Mouse (Mus musculus): ENCODE measurements at regions not wholly inside any gene's neighbourhood (a gene's known extent, or its start where the extent isn't known, plus 50 kb on each side); places are given as distances from the start of the nearest gene placed in this dataset.

GRCm38 (mm10) chr10:39272387-39272949 lies 96.2 kb upstream of the Fyn start:
- Histone ChIP-seq H3K27me3 (no peaks in the 10 kb centered on the region), H3K9me3 (no peaks in the 10 kb centered on the region), H3K4me3 (no peak overlapping the region), H3K9ac (no peak overlapping the region), H3K36me3 (no peaks in the 10 kb centered on the region), H3K4me1 (replicated peaks) (no peaks in the 10 kb centered on the region; the same call in 1 of the 2 replicates), H3K4me2 (no peak overlapping the region), H3K27ac (replicated peaks) (no peak overlapping the region)
- 59% methylated on average over 6 of the region's 6 CpGs for WGBS
- ATAC-seq (ENCODE audit: low FRiP score, low read depth) = no peak

GRCm38 (mm10) chr10:39270406-39270805 lies 98.2 kb upstream of the Fyn start:
- 89% methylated on average over 3 of the region's 3 CpGs for WGBS
- Histone ChIP-seq H3K27me3 (no peaks in the 10 kb centered on the region), H3K27ac (replicated peaks) (no peak overlapping the region), H3K9me3 (no peaks in the 10 kb centered on the region), H3K4me1 (replicated peaks) (peaks cover 11% of the 10 kb centered on the region; the same call in 1 of the 2 replicates), H3K4me2 (no peak overlapping the region), H3K9ac (no peak overlapping the region), H3K4me3 (no peak overlapping the region), H3K36me3 (no peaks in the 10 kb centered on the region)
- no peak for ATAC-seq (ENCODE audit: low FRiP score, low read depth)

GRCm38 (mm10) chr10:39267236-39267635 lies 101.4 kb upstream of the Fyn start:
- 67% methylated on average over 6 of the region's 6 CpGs for WGBS
- Histone ChIP-seq H3K27ac (replicated peaks) (peak overlapping the region; percentile 67; the same call in 1 of the 2 replicates), H3K9me3 (no peaks in the 10 kb centered on the region), H3K4me2 (no peak overlapping the region), H3K4me3 (no peak overlapping the region), H3K36me3 (no peaks in the 10 kb centered on the region), H3K27me3 (no peaks in the 10 kb centered on the region), H3K4me1 (replicated peaks) (peaks cover 11% of the 10 kb centered on the region; the same call in 1 of the 2 replicates), H3K9ac (no peak overlapping the region)
- ATAC-seq (ENCODE audit: low FRiP score, low read depth) = no peak

GRCm38 (mm10) chr10:39266482-39266881 lies 102.2 kb upstream of the Fyn start:
- H3K27me3 ChIP-seq = no peaks in the 10 kb centered on the region
- H3K9ac ChIP-seq = no peak overlapping the region
- peak; percentile 82 for ATAC-seq (ENCODE audit: low FRiP score, low read depth)
- 0 out of 2 replicates have a peak overlapping the region, but pooled peaks have one; percentile 3 for H3K4me2 ChIP-seq
- H3K9me3 ChIP-seq = no peaks in the 10 kb centered on the region
- peaks cover 17% of the 10 kb centered on the region for H3K4me1 ChIP-seq (replicated peaks)
- H3K27ac ChIP-seq (replicated peaks) = peak overlapping the region; percentile 36
- no peaks in the 10 kb centered on the region for H3K36me3 ChIP-seq
- no peak overlapping the region for H3K4me3 ChIP-seq
- WGBS = 28% methylated on average over 5 of the region's 5 CpGs

GRCm38 (mm10) chr10:39262466-39262865 lies 98.9 kb upstream of the Ccn6 start:
- H3K9me3 ChIP-seq = no peaks in the 10 kb centered on the region
- no peak overlapping the region for H3K4me2 ChIP-seq
- no peaks in the 10 kb centered on the region for H3K36me3 ChIP-seq
- no peak overlapping the region for H3K9ac ChIP-seq
- 39% methylated on average over 7 of the region's 7 CpGs for WGBS
- H3K4me3 ChIP-seq = no peak overlapping the region
- ATAC-seq (ENCODE audit: low FRiP score, low read depth) = no peak
- no peak overlapping the region for H3K27ac ChIP-seq (replicated peaks)
- peaks cover 24% of the 10 kb centered on the region for H3K4me1 ChIP-seq (replicated peaks)
- no peaks in the 10 kb centered on the region for H3K27me3 ChIP-seq

GRCm38 (mm10) chr10:39261174-39262145 lies 97.9 kb upstream of the Ccn6 start:
- ATAC-seq (ENCODE audit: low FRiP score, low read depth) = peak; percentile 49
- peaks cover 18% of the 10 kb centered on the region for H3K4me1 ChIP-seq (replicated peaks)
- no peak overlapping the region for H3K4me3 ChIP-seq
- no peaks in the 10 kb centered on the region for H3K27me3 ChIP-seq
- no peaks in the 10 kb centered on the region for H3K9me3 ChIP-seq
- H3K36me3 ChIP-seq = no peaks in the 10 kb centered on the region
- H3K4me2 ChIP-seq = no peak overlapping the region
- no peak overlapping the region for H3K27ac ChIP-seq (replicated peaks)
- no peak overlapping the region for H3K9ac ChIP-seq
- 49% methylated on average over 8 of the region's 8 CpGs for WGBS

GRCm38 (mm10) chr10:39260061-39260460 lies 96.5 kb upstream of the Ccn6 start:
- Histone ChIP-seq H3K4me3 (no peak overlapping the region), H3K27me3 (no peaks in the 10 kb centered on the region), H3K36me3 (no peaks in the 10 kb centered on the region), H3K4me1 (replicated peaks) (peaks cover 13% of the 10 kb centered on the region), H3K4me2 (no peak overlapping the region), H3K27ac (replicated peaks) (no peak overlapping the region), H3K9me3 (no peaks in the 10 kb centered on the region), H3K9ac (no peak overlapping the region)
- ATAC-seq (ENCODE audit: low FRiP score, low read depth) = no peak
- WGBS = 84% methylated on average over 6 of the region's 6 CpGs

GRCm38 (mm10) chr10:39257371-39258154 lies 94.0 kb upstream of the Ccn6 start:
- no peak for ATAC-seq (ENCODE audit: low FRiP score, low read depth)
- no peak overlapping the region for H3K27ac ChIP-seq (replicated peaks)
- 92% methylated on average over 2 of the region's 2 CpGs for WGBS
- H3K9me3 ChIP-seq = no peaks in the 10 kb centered on the region
- no peak overlapping the region for H3K4me2 ChIP-seq
- peaks cover 13% of the 10 kb centered on the region for H3K4me1 ChIP-seq (replicated peaks)
- no peak overlapping the region for H3K9ac ChIP-seq
- no peaks in the 10 kb centered on the region for H3K27me3 ChIP-seq
- H3K36me3 ChIP-seq = no peaks in the 10 kb centered on the region
- no peak overlapping the region for H3K4me3 ChIP-seq

GRCm38 (mm10) chr10:39254561-39254960 lies 91.0 kb upstream of the Ccn6 start:
- no peaks in the 10 kb centered on the region for H3K4me1 ChIP-seq (replicated peaks)
- no peak for ATAC-seq (ENCODE audit: low FRiP score, low read depth)
- no peaks in the 10 kb centered on the region for H3K9me3 ChIP-seq
- no peak overlapping the region for H3K9ac ChIP-seq
- no peaks in the 10 kb centered on the region for H3K36me3 ChIP-seq
- no peaks in the 10 kb centered on the region for H3K27me3 ChIP-seq
- H3K27ac ChIP-seq (replicated peaks) = no peak overlapping the region
- H3K4me2 ChIP-seq = no peak overlapping the region
- no peak overlapping the region for H3K4me3 ChIP-seq
- 84% methylated on average over 2 of the region's 2 CpGs for WGBS

GRCm38 (mm10) chr10:39250039-39250438 lies 86.4 kb upstream of the Ccn6 start:
- H3K27me3 ChIP-seq = no peaks in the 10 kb centered on the region
- no peak overlapping the region for H3K9ac ChIP-seq
- H3K9me3 ChIP-seq = no peaks in the 10 kb centered on the region
- no peak overlapping the region for H3K4me3 ChIP-seq
- no peak overlapping the region for H3K4me2 ChIP-seq
- H3K27ac ChIP-seq (replicated peaks) = no peak overlapping the region
- 82% methylated on average over 3 of the region's 3 CpGs for WGBS
- H3K36me3 ChIP-seq = no peaks in the 10 kb centered on the region
- ATAC-seq (ENCODE audit: low FRiP score, low read depth) = no peak
- no peaks in the 10 kb centered on the region for H3K4me1 ChIP-seq (replicated peaks)

- WGBS = 86% methylated on average over 4 of the region's 4 CpGs
- no peaks in the 10 kb centered on the region for H3K36me3 ChIP-seq
- no peak for ATAC-seq (ENCODE audit: low FRiP score, low read depth)
- H3K27ac ChIP-seq (replicated peaks) = no peak overlapping the region
- no peaks in the 10 kb centered on the region for H3K4me1 ChIP-seq (replicated peaks)
- no peak overlapping the region for H3K4me3 ChIP-seq
- H3K9ac ChIP-seq = no peak overlapping the region
- H3K4me2 ChIP-seq = no peak overlapping the region
- H3K27me3 ChIP-seq = no peaks in the 10 kb centered on the region
- no peaks in the 10 kb centered on the region for H3K9me3 ChIP-seq
Observed at GRCm38 (mm10) chr10:39248486-39248885, 84.9 kb upstream of the Ccn6 start.

GRCm38 (mm10) chr10:39246984-39247383 lies 83.4 kb upstream of the Ccn6 start:
- Histone ChIP-seq H3K9me3 (no peaks in the 10 kb centered on the region), H3K27ac (replicated peaks) (no peak overlapping the region), H3K4me1 (replicated peaks) (no peaks in the 10 kb centered on the region), H3K27me3 (no peaks in the 10 kb centered on the region), H3K4me3 (no peak overlapping the region), H3K9ac (no peak overlapping the region), H3K4me2 (no peak overlapping the region), H3K36me3 (no peaks in the 10 kb centered on the region)
- WGBS = 36% methylated on average over 3 of the region's 3 CpGs
- ATAC-seq (ENCODE audit: low FRiP score, low read depth) = no peak
